Mouse (Mus musculus) induced T-regulatory cell, adult 2 months (primary cell): Measurements from ENCODE around the gene Acsl6.
"Not testable (repeated sequence)": the region's sequence is repeated elsewhere in the genome, so short reads cannot be mapped to it uniquely, and the experiment has no call there.

Experiments used
- DNase-seq: peaks from one replicate; pipeline ENCODE4 v3.0.0-alpha.2; 2012; ENCODE audit warnings: low read depth

Acsl6 gene

DNA sequence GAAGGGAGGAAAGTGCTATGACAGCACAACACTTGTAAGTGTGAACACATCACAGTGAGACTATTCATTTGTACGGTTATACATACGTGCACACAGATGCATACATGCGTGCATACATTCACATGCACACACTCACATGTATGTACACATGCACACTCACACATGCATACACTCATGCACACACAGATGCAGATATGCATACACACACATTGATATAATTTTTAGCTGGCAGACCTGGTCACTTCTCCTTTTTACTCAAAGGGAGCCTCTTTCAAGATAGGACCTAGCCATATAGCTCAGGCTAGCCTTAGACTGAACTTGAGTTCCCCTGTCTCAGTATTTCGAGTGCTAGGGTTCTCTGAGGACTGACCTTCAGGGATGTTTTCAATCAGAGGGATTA is 87.7 kb downstream of the Acsl6 start:
- DNase-seq = no peak

DNA sequence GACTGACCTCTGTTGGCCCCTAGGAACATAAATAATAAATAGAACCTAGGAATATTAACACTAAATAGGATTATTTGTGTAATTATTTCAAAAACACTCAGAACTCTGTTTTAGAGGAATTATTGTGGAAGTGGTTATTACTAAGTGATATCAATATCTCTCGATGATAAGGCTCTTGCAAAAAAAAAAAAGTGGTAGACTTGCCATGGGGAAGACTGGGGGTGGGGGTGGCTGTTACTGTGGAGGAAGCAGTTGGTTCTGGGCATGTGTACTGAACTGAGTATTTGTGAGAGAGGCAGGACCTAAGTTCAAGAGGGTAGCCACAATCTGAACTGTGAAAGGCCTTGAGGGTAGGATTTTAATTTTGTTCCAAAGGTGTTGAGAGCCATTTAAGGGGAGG is 93.1 kb downstream of the Acsl6 start:
- DNase-seq = no peak

GRCm38 (mm10) chr11:54398058-54398457 is 94.5 kb downstream of the Acsl6 start:
- no peak for DNase-seq

DNA sequence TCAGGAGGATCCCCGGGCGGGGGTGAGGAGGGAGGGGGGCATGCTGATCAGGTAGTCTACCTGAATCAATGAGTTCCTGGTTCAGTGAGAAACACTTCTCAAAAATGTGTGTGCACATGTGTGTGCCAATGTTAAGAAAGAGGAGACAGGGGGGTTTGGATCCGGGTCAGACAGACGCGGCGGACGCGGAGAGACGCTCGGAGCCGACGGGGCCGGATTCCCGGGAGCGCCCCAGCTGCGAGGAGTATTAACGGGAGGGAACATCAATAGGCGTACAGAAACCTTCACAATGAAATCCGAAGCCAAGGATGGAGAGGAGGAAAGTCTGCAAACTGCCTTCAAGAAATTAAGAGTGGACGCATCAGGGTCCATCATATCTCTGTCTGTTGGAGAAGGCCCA is 97.2 kb downstream of the Acsl6 start:
- DNase-seq = not testable (repeated sequence)

- no peak for DNase-seq
These were observed 101.3 kb downstream of the Acsl6 start for GRCm38 (mm10) chr11:54404885-54405284.

DNA sequence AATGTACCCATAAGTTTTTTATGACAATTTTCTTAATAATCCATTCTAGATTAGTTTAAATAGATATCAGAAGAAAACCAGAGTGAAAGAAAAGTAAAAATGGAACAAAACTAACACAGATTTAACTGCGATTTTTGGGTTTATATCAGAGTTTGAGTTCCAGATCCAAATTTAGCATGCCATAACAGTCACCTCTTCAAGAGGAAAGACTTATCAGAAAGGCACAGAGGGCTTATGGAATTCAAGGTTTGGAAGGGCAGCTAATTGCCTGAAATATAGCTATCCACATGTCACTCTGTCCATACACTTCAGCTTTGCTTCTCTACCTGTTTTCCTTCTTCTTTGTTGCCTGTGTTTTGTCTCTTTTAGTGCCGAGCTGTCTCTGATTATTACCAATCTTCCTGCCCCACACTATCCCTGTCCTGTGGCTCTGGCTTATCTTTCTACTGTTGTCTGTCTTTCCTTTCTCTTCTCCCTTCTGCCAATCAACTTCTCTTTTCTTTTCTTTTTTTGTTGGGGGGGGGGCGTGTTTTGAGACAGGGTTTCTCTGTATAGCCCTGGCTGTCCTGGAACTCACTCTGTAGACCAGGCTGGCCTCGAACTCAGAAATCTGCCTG is 103.4 kb downstream of the Acsl6 start:
- DNase-seq = no peak

GRCm38 (mm10) chr11:54410612-54411011 is 107.0 kb downstream of the Acsl6 start:
- DNase-seq = no peak

- DNase-seq = no peak
These were observed 109.4 kb downstream of the Acsl6 start for GRCm38 (mm10) chr11:54413017-54413416.
